Mouse (Mus musculus) bone marrow macrophage, adult 2 months (primary cell): ENCODE measurements around the gene Pdlim5.

Source experiments
- CTCF ChIP-seq: IDR thresholded peaks from 2 replicates; pipeline ENCODE4 v1.5.1; 2012; ENCODE audit warnings: low read depth, mild to moderate bottlenecking, low read length, moderate library complexity
- POLR2A ChIP-seq: IDR thresholded peaks from 2 replicates; pipeline ENCODE4 v1.6.1; 2012; ENCODE audit warnings: mild to moderate bottlenecking, low read depth, low read length, borderline replicate concordance

DNA sequence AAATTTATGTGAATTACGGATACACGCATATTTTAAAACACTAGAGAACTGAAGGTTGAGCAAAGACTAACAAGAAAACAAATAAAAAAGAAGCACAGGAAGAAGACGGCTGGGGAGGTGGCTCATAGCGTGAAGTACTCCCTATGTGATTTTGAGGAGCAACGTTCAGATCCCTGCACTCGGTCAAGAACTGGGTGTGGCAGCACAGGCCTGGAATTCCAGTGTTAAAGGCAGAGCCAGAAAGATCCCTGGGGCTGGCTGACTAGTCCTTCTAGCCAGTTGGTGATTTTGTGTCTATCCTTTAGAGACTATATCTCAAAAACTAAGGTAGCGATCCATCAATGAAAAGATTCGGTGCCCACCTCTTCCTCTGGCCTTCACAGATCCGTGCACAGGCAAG lies 27.1 kb downstream of the Pdlim5 start:
- TF ChIP-seq CTCF (no peak), POLR2A (no peak)
